Mouse (Mus musculus): ENCODE results near the gene Ccdc43. TPM values are rescaled to one million over a fixed set of nuclear protein-coding genes. Genes with fewer than 3 reads are reported as not detected.

The Ccdc43 gene
- polyA plus RNA-seq (2015; fragmentation: Nextera tagmentation; extraction: Ambion mirVana), result 20.4 and 22.8 TPM in 2 replicates

DNA sequence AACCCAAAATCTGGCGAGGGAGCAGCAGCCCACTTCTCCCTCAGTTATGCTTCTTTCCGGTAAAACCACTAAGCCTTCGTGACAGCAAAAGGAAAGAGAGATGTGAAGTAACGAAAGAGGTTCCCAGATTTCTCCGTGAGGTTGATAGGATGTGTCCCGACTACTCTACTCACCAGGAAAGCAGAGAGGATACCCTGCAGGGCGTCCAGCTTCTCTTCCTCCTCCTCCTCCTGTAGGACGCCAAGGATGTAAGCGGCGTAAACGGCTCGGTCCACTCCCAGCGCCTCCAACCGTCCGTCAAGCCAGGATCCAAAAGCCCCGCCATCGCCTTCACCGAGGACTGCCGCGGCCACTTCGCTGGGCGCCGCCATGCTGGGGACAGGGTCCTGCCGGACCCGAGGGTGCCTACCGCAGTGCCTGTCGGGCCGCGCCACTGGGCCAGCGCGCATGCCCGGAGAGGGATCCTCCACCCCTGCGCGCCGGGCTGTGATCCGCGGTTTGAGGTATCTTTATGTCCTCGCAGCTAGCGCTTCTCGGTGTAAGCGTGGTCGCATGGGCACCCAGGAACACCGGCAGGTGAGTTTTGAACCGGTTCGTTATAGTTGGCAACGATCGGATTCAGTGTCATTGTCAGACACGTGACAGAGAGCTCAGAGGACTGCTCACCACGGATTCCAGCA is at the start of gene Ccdc43:
Gene Ccdc43 (minus strand): TSS at position 445 of the 680 bp plus-strand sequence.
- H3K9ac ChIP-seq (replicated peaks; ENCODE audit: low read depth), result peak within 1 kb of the TSS; percentile 64
- H3K4me1 ChIP-seq (ENCODE audit: insufficient read depth, low read depth, low read length), result peaks cover 4% of the 10 kb centered on the region; the same call in 1 of the 2 replicates
- WGBS, result 0% methylated on average over 49 of the region's 49 CpGs
- no peaks in the 10 kb centered on the region for H3K9me3 ChIP-seq (ENCODE audit: low read length)
- H3K36me3 ChIP-seq (ENCODE audit: insufficient read depth, low read length), result no peaks in the 10 kb centered on the region
- H3K4me3 ChIP-seq (ENCODE audit: low read depth, low read length), result peak within 1 kb of the TSS; percentile 69
- H3K27ac ChIP-seq (ENCODE audit: low read length), result 0 out of 2 replicates have a peak within 1 kb of the TSS, but pooled peaks have one; percentile 16
- no peaks in the 10 kb centered on the region for H3K27me3 ChIP-seq (replicated peaks; ENCODE audit: insufficient read depth, low read length)
- H3K4me2 ChIP-seq (replicated peaks; ENCODE audit: low read depth, low read length), result peak within 1 kb of the TSS; percentile 68
- DNase-seq (ENCODE audit: low spot score), result peak; percentile 86
- no peak for TF ChIP-seq EP300 (IDR thresholded peaks at IDR 0.05)
- no peak for TF ChIP-seq CTCF (IDR thresholded peaks at IDR 0.05)
- ATAC-seq, result peak; percentile 99

DNA sequence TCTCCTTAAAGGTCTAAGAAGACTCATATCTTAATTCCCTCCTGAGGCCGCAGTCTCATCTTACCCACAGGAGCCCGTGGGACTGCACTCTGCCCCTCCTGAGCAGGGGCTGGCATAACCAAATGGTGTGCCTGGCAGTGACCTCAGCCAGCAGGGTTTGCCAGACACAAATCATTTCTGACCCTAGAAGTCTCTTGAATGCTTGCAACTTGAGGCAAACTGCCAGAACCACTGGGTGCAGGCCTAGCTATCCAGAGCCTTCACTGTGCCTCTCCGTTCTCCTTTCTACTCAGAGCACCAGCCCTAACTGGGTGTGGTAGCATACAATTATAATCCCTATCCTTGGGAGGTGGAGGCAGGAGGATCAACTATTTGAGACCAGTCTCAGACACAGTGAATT is 47.2 kb upstream of the Ccdc43 start:
- Histone ChIP-seq H3K4me3 (ENCODE audit: low read depth, low read length) (no peak overlapping the region), H3K9ac (replicated peaks; ENCODE audit: low read depth) (no peak overlapping the region), H3K27me3 (replicated peaks; ENCODE audit: insufficient read depth, low read length) (no peaks in the 10 kb centered on the region), H3K36me3 (ENCODE audit: insufficient read depth, low read length) (no peaks in the 10 kb centered on the region), H3K9me3 (ENCODE audit: low read length) (no peaks in the 10 kb centered on the region), H3K4me2 (replicated peaks; ENCODE audit: low read depth, low read length) (no peak overlapping the region), H3K27ac (ENCODE audit: low read length) (no peak overlapping the region), H3K4me1 (ENCODE audit: insufficient read depth, low read depth, low read length) (no peaks in the 10 kb centered on the region)
- WGBS, result 84% methylated on average over 3 of the region's 3 CpGs
- TF ChIP-seq CTCF (IDR thresholded peaks at IDR 0.05) (no peak), EP300 (IDR thresholded peaks at IDR 0.05) (no peak)
- DNase-seq (ENCODE audit: low spot score) (no peak), ATAC-seq (no peak)

DNA sequence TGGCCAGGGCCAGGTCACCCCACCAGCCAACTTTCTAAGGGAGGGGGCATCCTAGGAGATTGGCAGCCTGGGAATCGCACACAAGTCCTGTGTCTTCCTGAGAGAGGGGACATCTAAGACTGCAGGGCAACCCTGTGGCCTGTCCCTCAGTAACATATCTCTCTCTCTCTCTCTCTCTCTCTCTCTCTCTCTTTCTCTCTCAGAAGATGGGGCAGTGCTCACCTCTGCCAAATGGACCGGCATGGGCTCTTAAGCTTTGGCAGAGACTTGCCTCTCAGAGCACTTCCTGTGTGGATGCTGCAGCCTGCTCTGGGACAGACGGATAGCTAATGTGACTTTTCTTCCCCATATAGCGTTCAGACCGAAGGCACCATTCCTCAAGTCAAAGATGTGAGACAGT is 45.3 kb upstream of the Ccdc43 start:
- ATAC-seq, result no peak
- Histone ChIP-seq H3K4me2 (replicated peaks; ENCODE audit: low read depth, low read length) (no peak overlapping the region), H3K27me3 (replicated peaks; ENCODE audit: insufficient read depth, low read length) (no peaks in the 10 kb centered on the region), H3K27ac (ENCODE audit: low read length) (no peak overlapping the region), H3K4me1 (ENCODE audit: insufficient read depth, low read depth, low read length) (no peaks in the 10 kb centered on the region), H3K36me3 (ENCODE audit: insufficient read depth, low read length) (no peaks in the 10 kb centered on the region), H3K9me3 (ENCODE audit: low read length) (no peaks in the 10 kb centered on the region), H3K4me3 (ENCODE audit: low read depth, low read length) (no peak overlapping the region), H3K9ac (replicated peaks; ENCODE audit: low read depth) (no peak overlapping the region)
- TF ChIP-seq EP300 (IDR thresholded peaks at IDR 0.05) (no peak), CTCF (IDR thresholded peaks at IDR 0.05) (no peak)
- WGBS, result 74% methylated on average over 5 of the region's 5 CpGs
- no peak for DNase-seq (ENCODE audit: low spot score)

DNA sequence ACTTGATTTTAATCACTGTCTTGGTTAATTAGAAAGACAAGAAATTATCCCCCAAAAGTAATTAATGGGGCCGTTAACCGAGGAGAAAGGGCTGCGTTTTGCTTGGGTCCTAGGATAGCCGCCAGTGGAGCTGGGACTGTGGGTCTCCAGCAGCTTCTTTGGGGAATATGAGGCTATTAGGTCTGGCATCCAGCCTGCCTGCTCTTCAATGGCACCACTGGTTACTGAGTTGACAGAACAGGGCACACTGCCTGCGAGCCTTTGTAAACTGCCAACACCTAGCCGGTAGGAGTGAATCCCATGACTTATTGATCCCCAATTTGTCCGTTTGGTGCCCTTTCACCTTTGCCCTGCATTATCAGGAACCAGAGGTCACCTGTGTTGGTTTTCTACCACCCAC is 44.5 kb upstream of the Ccdc43 start:
- Histone ChIP-seq H3K4me2 (replicated peaks; ENCODE audit: low read depth, low read length) (no peak overlapping the region), H3K9ac (replicated peaks; ENCODE audit: low read depth) (no peak overlapping the region), H3K27me3 (replicated peaks; ENCODE audit: insufficient read depth, low read length) (no peaks in the 10 kb centered on the region), H3K36me3 (ENCODE audit: insufficient read depth, low read length) (no peaks in the 10 kb centered on the region), H3K9me3 (ENCODE audit: low read length) (no peaks in the 10 kb centered on the region), H3K4me1 (ENCODE audit: insufficient read depth, low read depth, low read length) (no peaks in the 10 kb centered on the region), H3K27ac (ENCODE audit: low read length) (no peak overlapping the region), H3K4me3 (ENCODE audit: low read depth, low read length) (no peak overlapping the region)
- TF ChIP-seq EP300 (IDR thresholded peaks at IDR 0.05) (no peak), CTCF (IDR thresholded peaks at IDR 0.05) (no peak)
- ATAC-seq, result no peak
- WGBS, result 63% methylated on average over 7 of the region's 7 CpGs
- DNase-seq (ENCODE audit: low spot score), result no peak

DNA sequence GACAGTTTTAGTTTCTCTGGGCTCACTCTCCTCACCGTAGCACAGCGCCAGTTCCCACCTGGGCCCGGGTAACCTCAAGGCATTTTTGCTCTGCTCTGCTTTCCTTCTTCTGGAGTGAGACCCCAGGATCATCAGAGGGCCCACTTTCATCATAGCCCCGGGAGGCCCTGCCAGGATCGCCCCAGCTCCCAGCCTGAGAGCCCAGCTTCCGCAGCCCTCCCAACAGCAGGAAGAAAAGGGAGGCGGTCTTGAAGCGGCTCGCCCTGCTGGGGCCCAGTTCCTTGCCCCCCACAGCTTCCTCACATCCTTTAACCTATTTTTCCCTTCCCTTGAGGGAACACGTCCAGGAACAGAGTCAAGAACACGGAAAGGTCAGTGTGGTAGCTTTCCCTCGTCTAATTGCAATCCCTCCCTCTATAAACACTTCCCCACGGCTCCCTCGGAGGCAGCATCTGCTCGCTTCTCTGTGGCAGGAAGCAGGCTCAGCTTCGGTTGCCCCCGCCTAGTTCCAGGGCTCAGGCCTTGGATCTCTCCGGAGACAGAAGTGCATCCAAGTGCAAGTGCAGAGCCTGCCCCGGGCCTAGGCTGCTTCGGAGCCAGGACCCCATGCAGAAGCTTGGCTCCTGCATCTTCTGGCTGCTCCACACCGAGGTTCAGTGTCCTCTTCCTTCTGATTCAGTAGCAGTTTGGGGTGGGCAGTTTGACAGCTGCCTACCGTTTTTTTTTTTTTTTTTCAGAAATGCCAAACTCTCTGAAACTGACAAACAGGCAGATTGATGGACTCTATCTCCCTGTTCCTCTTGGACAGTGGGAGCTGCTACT is 43.8 kb upstream of the Ccdc43 start:
- H3K36me3 ChIP-seq (ENCODE audit: insufficient read depth, low read length), result no peaks in the 10 kb centered on the region
- H3K4me2 ChIP-seq (replicated peaks; ENCODE audit: low read depth, low read length), result peak overlapping the region; percentile 23
- H3K9me3 ChIP-seq (ENCODE audit: low read length), result no peaks in the 10 kb centered on the region
- TF ChIP-seq CTCF (IDR thresholded peaks at IDR 0.05), result no peak
- no peak for TF ChIP-seq EP300 (IDR thresholded peaks at IDR 0.05)
- H3K9ac ChIP-seq (replicated peaks; ENCODE audit: low read depth), result no peak overlapping the region
- no peaks in the 10 kb centered on the region for H3K4me1 ChIP-seq (ENCODE audit: insufficient read depth, low read depth, low read length)
- H3K27me3 ChIP-seq (replicated peaks; ENCODE audit: insufficient read depth, low read length), result no peaks in the 10 kb centered on the region
- ATAC-seq, result peak; percentile 26; the same call in 1 of the 2 replicates
- WGBS, result 16% methylated on average over 22 of the region's 22 CpGs
- no peak overlapping the region for H3K4me3 ChIP-seq (ENCODE audit: low read depth, low read length)
- H3K27ac ChIP-seq (ENCODE audit: low read length), result no peak overlapping the region
- DNase-seq (ENCODE audit: low spot score), result peak; percentile 38

DNA sequence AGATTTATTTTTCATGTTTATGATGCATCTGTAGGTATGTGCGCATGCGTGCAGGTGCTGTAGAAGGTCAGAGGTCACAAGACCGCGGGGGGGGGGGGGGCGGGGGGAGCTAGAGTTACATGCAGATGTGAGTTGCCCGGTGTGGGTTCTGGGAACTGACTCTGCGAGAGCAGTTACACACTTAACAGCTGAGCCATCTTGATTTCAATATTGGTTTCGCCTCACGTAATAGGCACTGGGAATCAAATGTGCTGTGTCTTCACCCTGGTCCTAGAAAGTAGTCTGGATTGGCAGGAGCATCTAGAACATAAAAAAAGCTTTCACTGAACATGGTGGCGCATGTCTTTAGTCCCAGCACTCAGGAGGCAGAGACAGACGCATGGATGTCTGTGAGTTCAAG is 43.1 kb upstream of the Ccdc43 start:
- Histone ChIP-seq H3K36me3 (ENCODE audit: insufficient read depth, low read length) (no peaks in the 10 kb centered on the region), H3K4me3 (ENCODE audit: low read depth, low read length) (no peak overlapping the region), H3K27ac (ENCODE audit: low read length) (no peak overlapping the region), H3K9me3 (ENCODE audit: low read length) (no peaks in the 10 kb centered on the region), H3K27me3 (replicated peaks; ENCODE audit: insufficient read depth, low read length) (no peaks in the 10 kb centered on the region), H3K9ac (replicated peaks; ENCODE audit: low read depth) (no peak overlapping the region), H3K4me1 (ENCODE audit: insufficient read depth, low read depth, low read length) (no peaks in the 10 kb centered on the region), H3K4me2 (replicated peaks; ENCODE audit: low read depth, low read length) (no peak overlapping the region)
- no peak for ATAC-seq
- no peak for TF ChIP-seq CTCF (IDR thresholded peaks at IDR 0.05)
- TF ChIP-seq EP300 (IDR thresholded peaks at IDR 0.05), result no peak
- no peak for DNase-seq (ENCODE audit: low spot score)
- 64% methylated on average over 11 of the region's 11 CpGs for WGBS
